Mouse (Mus musculus) heart, postnatal 0 days (tissue): ENCODE results near the gene Cdh5. TPM values are rescaled to one million over a fixed set of nuclear protein-coding genes. Genes with fewer than 3 reads are reported as not detected.

Experiments used
- ATAC-seq: fragments of 200-750 bp; cut with Nextera tagmentation; 2 replicates; pipeline ENCODE4 v1.8.0; 2017; ENCODE audit warnings: low read depth, moderate number of reproducible peaks, moderate library complexity; ENCODE audit not compliant: insufficient read depth
- DNase-seq: peaks from one replicate; pipeline ENCODE4 v3.0.0-alpha.2; 2016; ENCODE audit warnings: low spot score
- H3K27ac ChIP-seq: fragments of 300-500 bp; sonication (generic); 2 replicates; pipeline ENCODE4 v1.5.1; 2014; ENCODE audit warnings: low read depth, mild to moderate bottlenecking
- H3K27me3 ChIP-seq: fragments of 300-500 bp; sonication (generic); 2 replicates; pipeline ENCODE4 v1.6.1; 2014; ENCODE audit warnings: low read length, mixed read lengths; ENCODE audit not compliant: control insufficient read depth, insufficient read depth
- H3K36me3 ChIP-seq: fragments of 300-500 bp; sonication (generic); replicated peaks from 2 replicates; pipeline ENCODE4 v1.6.1; 2014; ENCODE audit warnings: low read length, mixed read lengths; ENCODE audit not compliant: control insufficient read depth, insufficient read depth
- H3K4me1 ChIP-seq: fragments of 300-500 bp; sonication (generic); 2 replicates; pipeline ENCODE4 v1.6.1; 2014; ENCODE audit warnings: antibody characterized with exemption; ENCODE audit not compliant: control insufficient read depth, insufficient read depth
- H3K4me2 ChIP-seq: fragments of 300-500 bp; sonication (generic); 2 replicates; pipeline ENCODE4 v1.6.1; 2014; ENCODE audit warnings: low read depth, mild to moderate bottlenecking, low read length, moderate library complexity
- H3K4me3 ChIP-seq: fragments of 300-500 bp; sonication (generic); 2 replicates; pipeline ENCODE4 v1.5.1; 2014; ENCODE audit warnings: low read depth, low read length
- H3K9ac ChIP-seq: fragments of 300-500 bp; sonication (generic); replicated peaks from 2 replicates; pipeline ENCODE4 v1.6.1; 2014; ENCODE audit warnings: low read depth, low read length, mixed read lengths
- H3K9me3 ChIP-seq: fragments of 300-500 bp; sonication (generic); replicated peaks from 2 replicates; pipeline ENCODE4 v1.6.1; 2016; ENCODE audit warnings: low read length; ENCODE audit not compliant: control insufficient read depth
- CTCF ChIP-seq: IDR thresholded peaks from 2 replicates; pipeline ENCODE4 v1.5.1; 2016; ENCODE audit warnings: antibody characterized with exemption, control low read depth, low read depth
- EP300 ChIP-seq: IDR thresholded peaks from 2 replicates; pipeline ENCODE4 v1.6.1; 2016; ENCODE audit warnings: antibody characterized with exemption, low read depth
- WGBS: fragments of 180-500 bp; shearing (Covaris S2); extraction: QIAGEN DNeasy Blood & Tissue Kit; methylation state at CpG from one replicate; pipeline ENCODE4 v1.1.7; 2014; 5-methylcytosine and 5-hydroxymethylcytosine counted together
- polyA plus RNA-seq: library from polyadenylated mRNA; unstranded; fragments of >200 nt; fragmentation: Nextera tagmentation; extraction: Ambion mirVana; gene quantifications from 2 replicates; pipeline ENCODE4 v1.2.1, GENCODE M21; 2015
- total RNA-seq: library from RNA; depleted of rRNA; stranded (reverse); fragments of >200 nt; gene quantifications from 2 replicates; pipeline ENCODE4 v1.2.3, GENCODE M21; 2014; ENCODE audit warnings: low replicate concordance

Cdh5 gene
- total and polyA plus RNA-seq, 2 experiments from 2014 or later = 42.6 to 123 TPM

- H3K9me3 ChIP-seq = no peaks in the 10 kb centered on the region
- peaks cover 14% of the 10 kb centered on the region; the same call in 1 of the 2 replicates for H3K4me1 ChIP-seq
- DNase-seq (no peak), ATAC-seq (no peak)
- no peaks in the 10 kb centered on the region for H3K36me3 ChIP-seq
- no peaks in the 10 kb centered on the region for H3K27me3 ChIP-seq
- H3K9ac ChIP-seq = no peak overlapping the region
- no peak overlapping the region for H3K27ac ChIP-seq
- H3K4me3 ChIP-seq = peak overlapping the region; percentile 4; the same call in 1 of the 2 replicates
- 54% methylated on average over 6 of the region's 6 CpGs for WGBS
- TF ChIP-seq CTCF (no peak), EP300 (no peak)
- H3K4me2 ChIP-seq = peak overlapping the region; percentile 53
These were observed 4.3 kb downstream of the Cdh5 start for GRCm38 (mm10) chr8:104105768-104106167.

GRCm38 (mm10) chr8:104106276-104106946 is 5.0 kb downstream of the Cdh5 start:
- no peaks in the 10 kb centered on the region; the same call in 1 of the 2 replicates for H3K36me3 ChIP-seq
- no peaks in the 10 kb centered on the region for H3K9me3 ChIP-seq
- ATAC-seq (no peak), DNase-seq (no peak)
- H3K27me3 ChIP-seq = no peaks in the 10 kb centered on the region
- 64% methylated on average over 7 of the region's 7 CpGs for WGBS
- TF ChIP-seq CTCF (no peak), EP300 (no peak)
- no peak overlapping the region for H3K9ac ChIP-seq
- H3K4me3 ChIP-seq = no peak overlapping the region
- peak overlapping the region; percentile 53 for H3K4me2 ChIP-seq
- H3K4me1 ChIP-seq = peaks cover 14% of the 10 kb centered on the region; the same call in 1 of the 2 replicates
- H3K27ac ChIP-seq = no peak overlapping the region

GRCm38 (mm10) chr8:104107111-104107510 is 5.7 kb downstream of the Cdh5 start:
- no peak overlapping the region for H3K9ac ChIP-seq
- DNase-seq (no peak), ATAC-seq (no peak)
- no peaks in the 10 kb centered on the region for H3K27me3 ChIP-seq
- no peak overlapping the region for H3K4me3 ChIP-seq
- TF ChIP-seq CTCF (no peak), EP300 (no peak)
- H3K27ac ChIP-seq = no peak overlapping the region
- peaks cover 14% of the 10 kb centered on the region; the same call in 1 of the 2 replicates for H3K4me1 ChIP-seq
- no peaks in the 10 kb centered on the region; the same call in 1 of the 2 replicates for H3K36me3 ChIP-seq
- H3K4me2 ChIP-seq = peak overlapping the region; percentile 20; the same call in 1 of the 2 replicates
- H3K9me3 ChIP-seq = no peaks in the 10 kb centered on the region

- no peaks in the 10 kb centered on the region; the same call in 1 of the 2 replicates for H3K36me3 ChIP-seq
- no peak overlapping the region for H3K4me3 ChIP-seq
- H3K27me3 ChIP-seq = no peaks in the 10 kb centered on the region
- H3K4me2 ChIP-seq = peak overlapping the region; percentile 20; the same call in 1 of the 2 replicates
- H3K9ac ChIP-seq = no peak overlapping the region
- DNase-seq (no peak), ATAC-seq (no peak)
- peaks cover 14% of the 10 kb centered on the region; the same call in 1 of the 2 replicates for H3K4me1 ChIP-seq
- TF ChIP-seq CTCF (no peak), EP300 (no peak)
- 14% methylated on average over 5 of the region's 5 CpGs for WGBS
- no peak overlapping the region for H3K27ac ChIP-seq
- H3K9me3 ChIP-seq = no peaks in the 10 kb centered on the region
These were observed 6.6 kb downstream of the Cdh5 start for GRCm38 (mm10) chr8:104108048-104108447.

- peaks cover 4% of the 10 kb centered on the region for H3K36me3 ChIP-seq
- no peak overlapping the region for H3K4me3 ChIP-seq
- peak; percentile 36 for DNase-seq
- ATAC-seq = peak; percentile 5; the same call in 1 of the 2 replicates
- no peak overlapping the region for H3K9ac ChIP-seq
- H3K4me2 ChIP-seq = no peak overlapping the region
- H3K27ac ChIP-seq = peak overlapping the region; percentile 57
- no peaks in the 10 kb centered on the region for H3K9me3 ChIP-seq
- H3K27me3 ChIP-seq = no peaks in the 10 kb centered on the region
- no peak for TF ChIP-seq EP300
- TF ChIP-seq CTCF = no peak
- 59% methylated on average over 10 of the region's 10 CpGs for WGBS
- peaks cover 14% of the 10 kb centered on the region; the same call in 1 of the 2 replicates for H3K4me1 ChIP-seq
These were observed 9.2 kb downstream of the Cdh5 start for GRCm38 (mm10) chr8:104110498-104111134.
